Mouse (Mus musculus): ENCODE results near the gene Crat.

Crat gene

DNA sequence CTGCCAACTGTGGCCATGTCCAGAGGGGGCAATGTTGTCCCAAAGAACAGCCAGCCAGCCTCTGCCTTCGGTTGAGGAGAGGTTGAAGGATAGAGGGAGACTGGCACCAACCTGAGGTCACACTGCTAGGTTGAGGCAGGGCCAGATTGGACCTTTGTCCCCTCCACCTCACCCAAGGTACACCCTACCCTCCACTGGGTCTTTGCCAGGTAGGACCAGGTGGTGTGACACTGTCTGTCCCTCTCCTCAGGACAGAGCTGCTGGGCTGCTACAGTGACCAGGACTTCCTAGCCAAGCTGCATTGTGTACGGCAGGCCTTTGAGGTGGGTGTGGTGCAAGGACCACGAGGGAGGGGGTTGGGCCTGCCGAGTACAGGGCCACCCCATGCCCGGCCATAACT lies 37.9 kb downstream of the Crat start:
- DNase-seq (ENCODE audit: low spot score in 2 of 2) = no peak

DNA sequence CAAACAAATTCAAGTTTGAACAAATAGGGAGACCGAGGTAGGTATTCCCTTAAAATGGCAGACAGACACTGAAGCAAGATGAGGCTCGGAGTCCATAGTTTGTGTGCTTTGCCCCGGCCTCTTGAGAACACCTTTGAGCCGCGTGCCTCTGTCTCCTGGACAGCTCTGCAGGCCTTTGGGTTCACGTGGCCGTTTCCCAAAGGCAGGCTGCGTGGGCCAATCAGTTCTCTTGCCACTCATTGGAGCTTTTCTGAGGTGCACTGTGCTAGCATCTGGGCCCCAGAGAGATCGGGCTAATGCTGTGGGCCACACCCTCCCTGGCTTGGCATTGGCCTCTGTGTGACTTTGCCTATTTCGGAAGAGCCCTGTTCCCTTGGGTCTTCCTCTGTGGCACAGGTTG lies 39.7 kb downstream of the Crat start:
- no peak for DNase-seq (ENCODE audit: low spot score in 2 of 2)

DNA sequence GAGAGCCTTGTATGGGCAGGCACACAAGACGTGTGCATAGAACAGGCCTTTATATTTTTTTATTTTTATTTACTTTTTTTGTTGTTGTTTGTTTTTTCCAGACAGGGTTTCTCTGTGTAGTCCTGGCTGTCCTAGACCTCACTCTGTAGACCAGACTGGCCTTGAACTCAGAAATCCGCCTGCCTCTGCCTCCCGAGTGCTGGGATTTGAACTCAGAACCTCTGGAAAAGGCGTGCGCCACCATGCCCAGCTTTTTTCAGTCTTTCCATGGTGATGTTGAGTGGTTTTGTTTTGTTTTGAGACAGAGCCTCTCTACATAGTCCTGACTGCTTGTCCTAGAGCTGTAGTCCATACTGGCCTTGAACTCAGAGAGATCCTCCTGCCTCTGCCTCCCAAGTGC lies 42.9 kb downstream of the Crat start:
- DNase-seq (ENCODE audit: low spot score in 2 of 2) = no peak

DNA sequence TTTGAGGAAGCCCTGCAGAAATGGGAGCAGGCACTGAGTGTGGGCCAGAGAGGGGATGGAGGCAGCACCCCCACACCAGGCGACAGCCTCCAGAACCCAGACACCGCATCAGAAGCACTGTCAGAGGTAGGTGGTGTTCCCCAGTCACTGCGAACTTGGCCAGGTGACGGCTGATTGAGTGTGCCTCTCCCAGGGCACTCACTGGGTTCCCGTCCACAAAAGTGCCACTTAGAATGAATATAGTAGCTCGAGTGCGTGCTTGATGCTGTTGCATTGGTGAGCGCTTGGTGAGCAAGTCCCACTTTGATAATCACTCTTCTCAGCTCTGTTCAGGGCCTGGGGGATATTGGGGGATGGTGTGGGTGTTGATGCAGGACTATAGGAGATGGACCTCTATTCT lies 44.1 kb downstream of the Crat start:
- no peak for DNase-seq (ENCODE audit: low spot score in 2 of 2)

GRCm38 (mm10) chr2:30366203-30366602 lies 49.4 kb downstream of the Crat start:
- DNase-seq (ENCODE audit: low spot score in 2 of 2) = no peak

GRCm38 (mm10) chr2:30365281-30366069 lies 50.1 kb downstream of the Crat start:
- no peak for DNase-seq (ENCODE audit: low spot score in 2 of 2)

DNA sequence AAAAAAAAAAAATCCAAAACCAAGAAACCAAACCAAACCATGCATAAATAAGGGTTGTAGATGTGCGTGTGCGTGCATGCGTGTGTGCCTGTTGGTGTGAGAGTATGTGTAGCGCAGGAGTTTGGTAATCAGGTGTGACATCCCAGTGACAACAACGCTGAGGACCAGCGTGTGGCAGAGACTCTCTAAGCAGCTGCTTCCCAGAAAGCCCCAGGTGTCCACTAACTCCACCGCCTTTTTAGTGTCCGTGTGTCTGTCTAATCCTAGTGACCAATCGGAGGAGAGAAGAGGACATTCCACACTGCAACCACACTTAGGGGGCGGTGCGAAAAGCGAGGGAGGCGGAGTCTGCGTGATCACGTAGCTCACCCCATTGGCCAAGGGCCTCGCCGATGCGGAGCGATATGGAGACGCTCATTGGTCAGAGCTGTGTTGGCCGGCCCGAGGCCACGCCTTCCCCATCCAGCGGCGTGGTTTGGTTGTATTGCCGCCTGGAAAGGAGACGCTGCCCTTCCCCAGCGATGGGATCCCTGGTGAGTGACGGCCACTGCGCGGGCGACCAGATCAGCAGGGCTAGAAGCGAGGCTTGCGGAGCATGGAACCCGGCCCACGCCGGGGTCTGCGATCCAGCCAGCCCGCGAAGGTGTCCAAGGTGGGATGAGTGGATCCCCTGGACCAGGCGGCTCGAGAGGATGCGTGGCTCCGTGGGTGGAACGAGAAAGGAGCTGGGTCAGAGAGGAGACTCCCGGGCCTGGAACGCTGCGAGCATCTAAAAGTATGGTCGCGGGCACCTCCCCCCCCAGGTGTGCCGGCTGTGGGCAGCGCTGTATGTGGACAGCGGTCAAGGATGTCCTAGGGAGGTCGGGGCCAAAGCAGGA lies 51.6 kb downstream of the Crat start, which contains the start of gene Miga2:
Miga2 (plus strand) TSS at position 461 of the 878 bp plus-strand sequence.
- DNase-seq (ENCODE audit: low spot score in 2 of 2) = peak; percentile 99 to 100

DNA sequence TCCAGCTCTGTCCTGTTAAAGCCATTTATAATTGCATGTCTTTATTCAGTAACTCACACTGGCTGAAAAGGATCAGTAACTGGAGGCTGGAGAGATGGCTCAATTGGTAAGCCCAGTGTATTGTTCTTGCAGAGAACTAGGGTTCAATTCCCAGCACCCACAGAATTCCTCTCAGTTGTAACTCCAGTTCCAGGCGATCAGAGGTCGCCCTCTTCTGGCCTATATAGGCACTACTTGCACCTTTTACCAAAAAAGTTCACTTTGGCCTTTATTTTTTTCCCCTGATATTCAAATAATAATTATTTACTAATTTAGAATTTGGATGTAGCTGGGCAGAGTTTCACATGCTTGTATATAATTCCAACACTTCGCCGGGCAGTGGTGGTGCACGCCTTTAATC lies 52.7 kb downstream of the Crat start:
- no peak for DNase-seq (ENCODE audit: low spot score in 2 of 2)

GRCm38 (mm10) chr2:30360626-30361025 lies 55.0 kb downstream of the Crat start:
- DNase-seq (ENCODE audit: low spot score in 2 of 2) = no peak

- DNase-seq (ENCODE audit: low spot score in 2 of 2) = peak in 1 of 2 experiments; percentile 64
Observed at GRCm38 (mm10) chr2:30358533-30359531, 56.8 kb downstream of the Crat start, which contains the start of gene Sh3glb2. Gene Sh3glb2, minus strand, starts transcription at chr2:30359337.

DNA sequence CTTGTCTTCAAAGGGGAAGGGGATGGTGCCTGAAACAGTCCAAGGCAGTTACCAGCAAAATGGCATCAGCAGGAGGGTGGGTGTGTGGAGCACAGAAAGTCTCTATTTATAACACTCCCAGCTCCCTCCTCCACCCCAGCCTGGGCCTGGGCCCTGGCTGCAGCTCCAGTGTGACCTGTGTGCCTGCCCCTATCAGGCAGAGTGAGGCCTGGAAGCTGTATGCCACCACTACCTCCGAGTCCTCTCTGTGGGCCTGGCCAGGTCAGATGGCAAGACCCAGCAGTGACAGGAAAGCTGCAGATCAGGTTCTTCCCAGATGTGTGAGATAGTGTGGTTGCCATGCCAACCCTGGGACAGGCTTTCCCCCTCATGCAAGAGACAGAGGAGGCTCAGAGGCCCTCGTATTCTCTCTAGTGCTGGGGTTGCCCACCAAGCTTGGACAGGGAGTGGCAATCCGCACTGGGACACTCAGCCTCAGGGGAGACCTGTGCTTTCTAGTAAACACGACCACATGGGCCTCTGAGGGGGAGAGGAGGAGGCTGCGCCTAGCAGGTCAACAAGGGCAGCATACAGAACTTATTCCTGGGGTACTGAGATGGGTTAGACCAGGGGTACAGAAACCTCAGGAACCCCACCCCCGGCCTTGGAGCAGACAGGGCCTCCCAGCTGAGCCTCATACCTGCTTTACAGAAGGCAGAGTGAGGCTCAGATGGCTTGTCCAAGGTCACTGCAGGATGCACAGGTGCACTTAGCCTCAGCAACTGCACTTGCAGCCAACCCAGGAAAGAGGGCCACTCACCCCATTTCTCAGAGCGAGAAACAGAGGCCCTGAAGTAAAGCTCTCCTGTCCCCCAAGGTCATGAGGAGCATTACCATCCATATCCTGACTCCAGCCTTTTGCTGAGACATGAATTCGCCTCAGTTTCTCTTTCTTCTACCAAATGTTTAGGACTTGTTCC lies 57.8 kb downstream of the Crat start:
- no peak for DNase-seq (ENCODE audit: low spot score in 2 of 2)

DNA sequence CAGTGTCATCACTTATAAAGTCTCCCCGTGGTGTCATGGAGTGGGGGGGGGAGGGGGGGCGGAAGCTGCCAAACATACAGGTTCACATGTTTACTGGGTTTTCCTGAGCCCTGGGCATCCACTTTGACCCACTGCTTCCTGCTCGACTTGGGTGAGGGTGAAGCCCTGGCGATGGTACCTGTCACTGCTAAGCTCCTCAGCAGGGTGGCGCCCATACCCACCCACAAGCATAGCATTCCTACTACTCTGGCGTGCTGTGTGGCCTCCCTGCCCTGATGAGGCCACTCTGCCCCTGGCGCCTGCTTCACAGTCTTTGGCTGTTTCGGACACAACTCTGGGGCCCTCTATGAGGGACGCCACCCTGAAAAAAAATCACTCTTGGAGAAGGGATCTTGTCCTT lies 58.7 kb downstream of the Crat start:
- DNase-seq (ENCODE audit: low spot score in 2 of 2) = no peak

GRCm38 (mm10) chr2:30356266-30356665 lies 59.3 kb downstream of the Crat start:
- DNase-seq (ENCODE audit: low spot score in 2 of 2) = no peak

DNA sequence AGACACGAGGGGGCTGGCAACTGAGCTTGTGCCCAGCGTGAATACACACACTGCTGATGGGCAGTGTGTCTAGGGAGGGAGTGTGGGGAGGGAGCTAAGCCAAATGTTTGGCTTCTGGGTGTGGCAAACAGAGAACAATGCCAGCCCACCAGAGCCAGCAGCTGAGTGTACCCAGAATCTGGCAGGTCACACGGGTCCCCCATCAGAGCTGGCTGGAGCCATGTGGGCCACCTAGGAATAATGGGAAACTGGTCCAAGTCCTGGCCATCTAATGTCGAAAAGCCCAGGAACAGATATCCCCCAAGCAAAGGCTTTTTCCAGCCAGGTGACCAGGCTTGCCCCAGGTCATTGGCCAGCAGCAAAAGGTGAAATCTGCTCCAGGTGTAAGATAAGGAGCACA lies 59.8 kb downstream of the Crat start:
- no peak for DNase-seq (ENCODE audit: low spot score in 2 of 2)

- DNase-seq (ENCODE audit: low spot score in 2 of 2) = no peak
Observed at GRCm38 (mm10) chr2:30351149-30351548, 64.5 kb downstream of the Crat start.

All from left cerebral cortex, adult 9 months (tissue).